Mouse (Mus musculus): Measurements from ENCODE around the gene Gstt1.
"Not testable (repeated sequence)": the region's sequence is repeated elsewhere in the genome, so short reads cannot be mapped to it uniquely, and the experiment has no call there.

Gene Gstt1

DNA sequence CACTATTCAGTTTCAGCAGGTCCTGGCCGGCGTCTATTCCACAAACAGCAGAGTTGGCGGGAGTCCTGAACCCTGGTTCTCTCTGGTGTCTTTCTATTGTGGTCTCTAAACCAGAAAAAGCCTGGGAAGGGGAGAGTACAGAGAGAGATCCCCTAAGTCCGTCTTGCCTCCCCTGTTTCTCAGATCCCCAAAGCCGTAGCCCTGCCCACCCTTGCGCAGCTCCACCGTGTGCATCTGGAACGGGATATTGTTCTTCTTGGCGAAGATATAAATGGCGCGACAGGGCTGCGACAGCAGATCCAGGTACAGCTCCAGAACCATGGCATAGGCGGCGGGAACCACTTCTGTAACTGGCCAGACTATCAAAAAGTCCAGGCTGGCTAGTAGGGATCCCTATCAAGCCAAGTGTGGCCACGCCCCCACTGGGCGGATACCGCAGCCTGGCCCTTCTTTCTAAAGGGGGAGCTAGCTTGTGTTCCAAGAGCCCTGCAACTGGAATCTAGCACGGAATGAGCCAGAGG is at the start of gene Gstt1:
TSS of gene Gstt1 (minus strand) at position 409 of the 521 bp plus-strand sequence.
- DNase-seq (ENCODE audit: low spot score in 2 of 2), result peak; percentile 66 to 76

- DNase-seq (ENCODE audit: low spot score in 2 of 2), result no peak
These were observed 47.0 kb upstream of the Gstt1 start for GRCm38 (mm10) chr10:75845306-75845930.

GRCm38 (mm10) chr10:75844800-75845199 is 46.4 kb upstream of the Gstt1 start:
- no peak for DNase-seq (ENCODE audit: low spot score in 2 of 2)

DNA sequence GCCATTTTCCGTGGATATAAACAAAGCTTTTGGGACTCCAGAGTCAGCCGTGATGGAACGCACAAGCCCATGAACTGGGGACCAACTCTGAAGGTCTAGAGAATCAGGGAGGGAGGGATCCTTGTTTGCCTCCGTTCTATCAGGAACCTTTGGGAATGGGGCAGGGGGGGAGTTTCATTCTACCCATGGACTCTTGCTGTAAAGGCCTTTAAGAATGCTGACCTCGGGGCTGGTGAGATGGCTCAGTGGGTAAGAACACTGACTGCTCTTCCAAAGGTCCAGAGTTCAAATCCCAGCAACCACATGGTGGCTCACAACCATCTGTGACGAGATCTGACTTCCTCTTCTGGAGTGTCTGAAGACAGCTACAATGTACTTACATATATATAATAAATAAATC is 45.5 kb upstream of the Gstt1 start:
- DNase-seq (ENCODE audit: low spot score in 2 of 2), result not testable (repeated sequence)

GRCm38 (mm10) chr10:75839092-75839491 is 40.7 kb upstream of the Gstt1 start:
- no peak for DNase-seq (ENCODE audit: low spot score in 2 of 2)

GRCm38 (mm10) chr10:75837248-75837759 is 38.9 kb upstream of the Gstt1 start, which contains the start of gene Gstt2:
Gstt2 (minus strand) TSS chr10:75837424.
- peak; percentile 84 to 93 for DNase-seq (ENCODE audit: low spot score in 2 of 2)

- DNase-seq (ENCODE audit: low spot score in 2 of 2), result peak in 1 of 2 experiments; percentile 45
These were observed 37.6 kb upstream of the Gstt1 start for GRCm38 (mm10) chr10:75835761-75836531.

DNA sequence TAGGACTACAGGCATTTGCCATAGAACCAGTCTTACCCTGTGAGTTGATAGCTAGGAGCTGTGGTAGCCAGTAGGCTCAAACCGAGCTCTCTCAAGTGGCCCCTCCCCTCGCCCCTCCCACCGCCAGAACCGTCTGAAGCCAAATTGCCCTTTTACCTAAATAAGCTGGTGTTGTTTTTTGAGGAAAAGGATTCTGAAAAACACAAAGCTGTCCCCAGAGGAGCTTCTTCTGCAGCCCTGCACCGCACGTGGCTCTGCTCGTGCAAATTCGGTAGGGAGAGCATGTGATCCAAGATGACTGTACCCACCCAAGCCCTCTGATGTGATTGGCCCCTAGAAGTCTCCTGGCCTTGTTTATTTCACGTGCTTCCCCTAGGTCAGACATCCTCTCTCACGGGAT is 36.9 kb upstream of the Gstt1 start:
- DNase-seq (ENCODE audit: low spot score in 2 of 2), result peak; percentile 67 to 87

GRCm38 (mm10) chr10:75834721-75835120 is 36.3 kb upstream of the Gstt1 start:
- DNase-seq (ENCODE audit: low spot score in 2 of 2), result peak in 1 of 2 experiments; percentile 33

- DNase-seq (ENCODE audit: low spot score in 2 of 2), result peak; percentile 76 to 86
These were observed 35.9 kb upstream of the Gstt1 start for GRCm38 (mm10) chr10:75834250-75834649.

GRCm38 (mm10) chr10:75833456-75834080 is 35.2 kb upstream of the Gstt1 start:
- peak in 1 of 2 experiments; percentile 44 for DNase-seq (ENCODE audit: low spot score in 2 of 2)

DNA sequence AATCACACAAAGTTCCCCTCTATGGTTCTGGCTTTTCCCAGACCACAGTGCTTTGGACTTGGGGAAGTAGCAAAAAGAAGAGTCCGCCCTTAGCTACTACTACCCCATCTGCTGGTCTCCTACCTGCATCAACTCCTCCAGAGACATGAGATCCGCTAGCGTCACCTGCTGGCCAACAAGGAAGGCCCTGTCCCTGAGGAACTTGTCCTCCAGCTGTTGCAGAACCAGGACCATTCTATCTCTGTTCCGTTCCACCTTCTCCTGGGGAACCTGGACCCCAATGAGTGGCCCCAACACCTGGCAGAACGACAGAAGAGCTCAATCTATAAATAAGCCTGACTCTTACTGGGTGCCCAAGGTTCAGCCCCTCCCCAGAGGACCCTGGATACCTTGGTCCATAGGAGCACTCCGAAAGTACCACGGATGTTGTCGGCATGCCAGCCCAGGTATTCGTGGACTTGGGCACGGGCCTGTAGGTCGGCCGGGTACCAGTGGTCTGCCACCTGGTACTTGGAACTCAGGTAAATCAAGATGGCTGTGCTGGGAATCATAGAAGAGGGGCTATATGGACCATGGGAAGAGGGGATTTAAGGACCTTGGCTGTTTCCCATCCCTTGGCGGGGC is 34.0 kb upstream of the Gstt1 start:
- DNase-seq (ENCODE audit: low spot score in 2 of 2), result peak; percentile 65 to 80

DNA sequence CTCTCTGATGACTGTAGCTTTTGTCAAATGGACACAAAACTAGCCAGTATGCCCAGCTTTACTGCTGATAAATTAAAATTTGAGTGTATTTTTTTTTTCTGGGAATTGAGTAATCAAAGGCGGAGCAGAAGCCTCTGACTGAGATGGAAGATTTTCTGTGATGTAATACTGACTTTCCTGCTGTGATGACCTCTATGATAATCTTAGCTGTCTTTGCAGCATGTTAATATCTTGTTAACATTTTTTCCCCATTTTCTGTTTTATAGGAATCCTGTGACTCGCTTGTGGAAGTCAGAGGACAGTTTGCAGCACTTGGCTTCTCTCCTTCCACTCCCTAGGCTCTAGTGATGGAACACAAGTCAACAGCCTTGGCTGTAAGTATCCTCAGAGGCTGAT is 31.9 kb upstream of the Gstt1 start:
- no peak for DNase-seq (ENCODE audit: low spot score in 2 of 2)

- no peak for DNase-seq (ENCODE audit: low spot score in 2 of 2)
These were observed 31.3 kb upstream of the Gstt1 start for GRCm38 (mm10) chr10:75829529-75830274.

DNA sequence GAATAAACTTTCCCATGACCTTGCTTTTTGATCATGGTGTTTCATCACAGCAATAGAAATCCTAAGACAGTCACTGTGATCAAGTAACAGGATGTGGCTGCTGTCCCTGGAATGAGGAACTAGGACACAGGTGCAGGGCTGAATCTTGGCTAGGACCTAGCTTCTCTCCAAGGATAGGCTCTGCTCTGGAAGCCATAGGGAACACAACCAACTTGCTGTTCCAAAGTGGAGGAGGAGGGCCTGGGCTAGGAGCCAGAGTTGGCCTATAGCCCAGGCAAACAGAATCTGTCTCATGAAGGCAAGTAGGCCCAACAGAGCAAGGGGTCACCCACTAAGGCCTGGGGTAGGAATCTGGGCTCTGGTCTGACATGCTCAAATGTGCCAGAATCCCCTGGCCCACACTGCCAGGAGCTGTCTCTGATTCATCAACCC is 30.1 kb upstream of the Gstt1 start:
- DNase-seq (ENCODE audit: low spot score in 2 of 2), result peak in 1 of 2 experiments; percentile 60

GRCm38 (mm10) chr10:75827668-75828360 is 29.4 kb upstream of the Gstt1 start:
- DNase-seq (ENCODE audit: low spot score in 2 of 2), result peak in 1 of 2 experiments; percentile 37

- DNase-seq (ENCODE audit: low spot score in 2 of 2), result no peak
These were observed 26.1 kb upstream of the Gstt1 start for GRCm38 (mm10) chr10:75824530-75824929.

GRCm38 (mm10) chr10:75823782-75824181 is 25.4 kb upstream of the Gstt1 start:
- DNase-seq (ENCODE audit: low spot score in 2 of 2), result no peak

DNA sequence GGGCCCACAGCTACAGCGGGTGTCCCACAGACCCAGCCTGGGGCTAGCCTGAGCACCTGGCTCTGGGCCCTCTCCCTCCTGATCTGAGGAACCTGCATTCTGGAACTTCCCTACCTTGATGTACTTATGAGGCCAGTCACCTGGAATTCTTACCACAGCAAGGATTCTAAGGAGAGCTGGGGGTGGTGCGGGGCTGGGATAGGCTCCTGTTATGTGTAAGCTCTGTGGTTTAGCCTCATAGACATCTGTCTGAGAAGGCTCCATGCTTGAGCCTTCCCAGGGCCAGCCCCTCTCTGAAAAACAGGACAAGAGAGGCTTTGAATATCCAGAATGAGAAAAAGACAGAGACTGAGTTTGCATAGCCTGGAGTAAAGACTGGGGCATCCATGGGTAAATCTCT is 24.1 kb upstream of the Gstt1 start, which contains the start of gene Gstt4:
TSS of gene Gstt4 (minus strand) at position 101 of the 400 bp plus-strand sequence.
- DNase-seq (ENCODE audit: low spot score in 2 of 2), result no peak

DNA sequence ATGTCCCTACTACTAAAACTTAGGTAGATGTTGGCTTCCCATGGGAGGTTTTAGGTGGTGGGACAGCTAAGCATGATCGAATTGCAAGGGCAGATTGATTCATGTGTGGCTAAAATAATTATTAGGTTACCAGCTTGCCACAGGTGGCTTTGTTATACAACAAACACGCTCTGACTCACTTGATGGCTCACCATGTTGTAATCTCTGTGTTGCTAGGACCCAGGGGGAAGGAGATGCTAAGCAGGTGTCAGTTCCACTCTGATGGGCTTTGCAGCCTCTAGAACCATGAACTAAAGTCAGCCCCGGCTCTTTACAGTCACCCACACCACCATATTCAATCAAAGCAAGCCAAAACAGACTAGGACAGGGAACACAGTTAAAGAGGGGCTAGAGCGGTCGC is 21.5 kb upstream of the Gstt1 start:
- DNase-seq (ENCODE audit: low spot score in 2 of 2), result no peak
